Mouse (Mus musculus): ENCODE measurements at regions not wholly inside any gene's neighbourhood (a gene's known extent, or its start where the extent isn't known, plus 50 kb on each side); places are given as distances from the start of the nearest gene placed in this dataset.

GRCm38 (mm10) chr6:147771411-147771810, 275.6 kb upstream of the Far2 start:
- no peaks in the 10 kb centered on the region for H3K27me3 ChIP-seq (replicated peaks; ENCODE audit: control insufficient read depth, insufficient read depth, low read length)
- H3K9me3 ChIP-seq (ENCODE audit: control insufficient read depth, low read length) = no peaks in the 10 kb centered on the region
- H3K27ac ChIP-seq (ENCODE audit: low read depth, low read length) = no peak overlapping the region
- H3K4me1 ChIP-seq (ENCODE audit: control insufficient read depth, insufficient read depth, low read depth, low read length) = no peaks in the 10 kb centered on the region
- no peak for ATAC-seq
- WGBS = 29% methylated on average over 4 of the region's 4 CpGs
- no peak overlapping the region for H3K9ac ChIP-seq (ENCODE audit: low read depth, low read length)
- H3K36me3 ChIP-seq (ENCODE audit: control insufficient read depth, insufficient read depth, low read length) = no peaks in the 10 kb centered on the region
- no peak overlapping the region for H3K4me2 ChIP-seq (ENCODE audit: low read length)
- no peak overlapping the region for H3K4me3 ChIP-seq (ENCODE audit: low read length)

- no peak for ATAC-seq
- WGBS = 84% methylated on average over 10 of the region's 10 CpGs
Observed at GRCm38 (mm10) chr6:147773904-147774303, 273.2 kb upstream of the Far2 start.

DNA sequence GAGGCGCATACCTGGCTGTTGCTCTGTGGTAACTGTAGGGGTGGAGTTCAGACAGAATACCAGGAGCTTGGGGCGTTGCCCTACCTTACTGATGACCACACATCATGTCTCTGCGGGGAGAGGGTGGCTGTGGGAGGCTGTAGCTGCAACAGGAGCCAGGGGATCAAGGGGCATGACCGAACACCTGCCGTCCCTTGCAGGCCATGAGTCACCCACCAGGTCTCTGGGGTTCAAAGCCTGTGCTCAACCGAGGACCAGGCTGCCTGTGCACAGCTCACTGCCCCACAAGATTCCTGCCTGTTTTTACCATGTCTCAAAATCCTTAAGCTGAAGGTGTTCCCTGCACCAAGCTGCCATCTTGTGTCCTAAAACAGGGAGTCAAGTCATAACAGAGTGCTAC, 272.4 kb upstream of the Far2 start:
- Histone ChIP-seq H3K9me3 (ENCODE audit: control insufficient read depth, low read length) (no peaks in the 10 kb centered on the region), H3K4me1 (ENCODE audit: control insufficient read depth, insufficient read depth, low read depth, low read length) (no peaks in the 10 kb centered on the region), H3K4me3 (ENCODE audit: low read length) (no peak overlapping the region), H3K9ac (ENCODE audit: low read depth, low read length) (no peak overlapping the region), H3K36me3 (ENCODE audit: control insufficient read depth, insufficient read depth, low read length) (no peaks in the 10 kb centered on the region), H3K27ac (ENCODE audit: low read depth, low read length) (no peak overlapping the region), H3K4me2 (ENCODE audit: low read length) (no peak overlapping the region), H3K27me3 (replicated peaks; ENCODE audit: control insufficient read depth, insufficient read depth, low read length) (no peaks in the 10 kb centered on the region)
- 82% methylated on average over 6 of the region's 6 CpGs for WGBS
- ATAC-seq = no peak

More at GRCm38 (mm10) chr6:147773904-147774303, 273.2 kb upstream of the Far2 start:
- Histone ChIP-seq H3K36me3 (ENCODE audit: control insufficient read depth, insufficient read depth, low read length) (no peaks in the 10 kb centered on the region), H3K4me3 (ENCODE audit: low read length) (no peak overlapping the region), H3K4me1 (ENCODE audit: control insufficient read depth, insufficient read depth, low read depth, low read length) (no peaks in the 10 kb centered on the region), H3K4me2 (ENCODE audit: low read length) (no peak overlapping the region), H3K27ac (ENCODE audit: low read depth, low read length) (no peak overlapping the region), H3K9ac (ENCODE audit: low read depth, low read length) (no peak overlapping the region), H3K9me3 (ENCODE audit: control insufficient read depth, low read length) (no peaks in the 10 kb centered on the region), H3K27me3 (replicated peaks; ENCODE audit: control insufficient read depth, insufficient read depth, low read length) (no peaks in the 10 kb centered on the region)

DNA sequence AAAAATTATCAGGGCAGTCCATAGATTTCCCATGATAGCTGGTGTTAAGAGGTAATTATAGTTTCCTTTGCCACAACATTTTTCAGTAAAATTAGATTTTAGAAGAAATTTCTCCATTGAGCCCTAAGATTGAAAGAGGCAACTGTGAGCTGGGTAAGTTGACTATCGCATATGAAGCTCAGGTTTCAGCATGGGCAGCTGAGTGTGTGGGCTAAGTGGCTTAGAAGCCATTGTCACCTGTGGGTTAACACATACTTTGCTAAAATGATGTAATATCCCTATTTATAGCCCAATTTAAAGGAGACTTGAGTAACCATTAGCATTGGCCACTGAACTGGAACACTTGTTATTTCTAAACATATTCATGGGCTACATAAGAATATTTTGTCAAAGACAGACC, 267.6 kb upstream of the Far2 start:
- H3K9ac ChIP-seq (ENCODE audit: low read depth, low read length) = no peak overlapping the region
- no peaks in the 10 kb centered on the region for H3K9me3 ChIP-seq (ENCODE audit: control insufficient read depth, low read length)
- 86% methylated on average over 1 of the region's 1 CpGs for WGBS
- H3K27me3 ChIP-seq (replicated peaks; ENCODE audit: control insufficient read depth, insufficient read depth, low read length) = no peaks in the 10 kb centered on the region
- no peaks in the 10 kb centered on the region for H3K4me1 ChIP-seq (ENCODE audit: control insufficient read depth, insufficient read depth, low read depth, low read length)
- no peak for ATAC-seq
- H3K36me3 ChIP-seq (ENCODE audit: control insufficient read depth, insufficient read depth, low read length) = no peaks in the 10 kb centered on the region
- no peak overlapping the region for H3K4me2 ChIP-seq (ENCODE audit: low read length)
- H3K27ac ChIP-seq (ENCODE audit: low read depth, low read length) = no peak overlapping the region
- H3K4me3 ChIP-seq (ENCODE audit: low read length) = no peak overlapping the region

DNA sequence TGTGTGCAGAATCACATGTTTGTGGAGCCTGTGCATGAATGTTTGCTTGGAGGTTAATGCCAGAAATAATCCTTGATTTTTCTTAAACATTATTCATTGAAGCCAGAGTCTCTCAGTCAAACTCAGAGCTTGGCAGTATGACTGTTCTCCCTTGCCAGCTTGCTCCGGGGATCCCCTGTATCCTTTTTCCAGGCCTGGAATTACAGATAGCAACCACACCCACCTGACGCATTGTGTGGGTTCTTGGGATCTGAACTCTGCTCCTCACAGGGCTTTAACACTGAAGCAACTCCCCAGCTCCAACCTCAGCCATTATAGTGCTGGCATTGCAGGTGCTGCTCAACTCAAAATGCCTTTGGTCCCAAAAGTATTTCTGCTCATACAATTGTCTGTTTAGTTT, 262.8 kb upstream of the Far2 start:
- Histone ChIP-seq H3K9me3 (ENCODE audit: control insufficient read depth, low read length) (no peaks in the 10 kb centered on the region), H3K4me2 (ENCODE audit: low read length) (no peak overlapping the region), H3K36me3 (ENCODE audit: control insufficient read depth, insufficient read depth, low read length) (no peaks in the 10 kb centered on the region), H3K4me1 (ENCODE audit: control insufficient read depth, insufficient read depth, low read depth, low read length) (no peaks in the 10 kb centered on the region), H3K4me3 (ENCODE audit: low read length) (no peak overlapping the region), H3K27ac (ENCODE audit: low read depth, low read length) (no peak overlapping the region), H3K27me3 (replicated peaks; ENCODE audit: control insufficient read depth, insufficient read depth, low read length) (no peaks in the 10 kb centered on the region), H3K9ac (ENCODE audit: low read depth, low read length) (no peak overlapping the region)
- ATAC-seq = no peak
- 92% methylated on average over 2 of the region's 2 CpGs for WGBS

DNA sequence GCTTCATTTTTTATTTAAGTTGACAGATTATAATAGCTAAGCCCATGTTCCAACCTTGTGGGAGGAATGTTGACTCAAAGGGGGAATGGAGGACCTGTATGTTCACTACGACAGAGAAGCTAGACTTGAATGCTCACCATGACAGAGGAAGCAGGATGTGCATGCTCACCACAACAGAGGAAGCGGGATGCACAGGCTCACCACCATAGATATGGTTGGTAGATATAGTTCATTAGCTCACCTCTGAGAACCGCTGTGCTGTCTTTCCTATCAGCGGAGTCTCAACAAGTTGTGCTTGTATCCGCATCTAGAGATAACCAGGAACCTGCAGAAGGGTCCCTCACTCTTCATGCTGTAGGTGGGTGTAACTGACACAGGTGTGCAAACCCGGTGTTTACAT, 262.2 kb upstream of the Far2 start:
- ATAC-seq = no peak
- Histone ChIP-seq H3K9me3 (ENCODE audit: control insufficient read depth, low read length) (no peaks in the 10 kb centered on the region), H3K36me3 (ENCODE audit: control insufficient read depth, insufficient read depth, low read length) (no peaks in the 10 kb centered on the region), H3K27ac (ENCODE audit: low read depth, low read length) (no peak overlapping the region), H3K9ac (ENCODE audit: low read depth, low read length) (no peak overlapping the region), H3K4me2 (ENCODE audit: low read length) (no peak overlapping the region), H3K4me1 (ENCODE audit: control insufficient read depth, insufficient read depth, low read depth, low read length) (no peaks in the 10 kb centered on the region), H3K4me3 (ENCODE audit: low read length) (no peak overlapping the region), H3K27me3 (replicated peaks; ENCODE audit: control insufficient read depth, insufficient read depth, low read length) (no peaks in the 10 kb centered on the region)
- WGBS = 91% methylated on average over 6 of the region's 6 CpGs

- ATAC-seq = no peak
- H3K4me3 ChIP-seq (ENCODE audit: low read length) = no peak overlapping the region
- H3K4me2 ChIP-seq (ENCODE audit: low read length) = no peak overlapping the region
- no peaks in the 10 kb centered on the region for H3K9me3 ChIP-seq (ENCODE audit: control insufficient read depth, low read length)
- 82% methylated on average over 2 of the region's 2 CpGs for WGBS
- no peaks in the 10 kb centered on the region for H3K36me3 ChIP-seq (ENCODE audit: control insufficient read depth, insufficient read depth, low read length)
- H3K27me3 ChIP-seq (replicated peaks; ENCODE audit: control insufficient read depth, insufficient read depth, low read length) = no peaks in the 10 kb centered on the region
- no peaks in the 10 kb centered on the region for H3K4me1 ChIP-seq (ENCODE audit: control insufficient read depth, insufficient read depth, low read depth, low read length)
- H3K27ac ChIP-seq (ENCODE audit: low read depth, low read length) = no peak overlapping the region
- H3K9ac ChIP-seq (ENCODE audit: low read depth, low read length) = no peak overlapping the region
Observed at GRCm38 (mm10) chr6:147788095-147788494, 259.0 kb upstream of the Far2 start.

- WGBS = 70% methylated on average over 6 of the region's 6 CpGs
Observed at GRCm38 (mm10) chr6:147789112-147789511, 257.9 kb upstream of the Far2 start.

GRCm38 (mm10) chr6:147793811-147794210, 253.2 kb upstream of the Far2 start:
- no peak overlapping the region for H3K27ac ChIP-seq (ENCODE audit: low read depth, low read length)
- H3K4me2 ChIP-seq (ENCODE audit: low read length) = no peak overlapping the region
- H3K4me3 ChIP-seq (ENCODE audit: low read length) = no peak overlapping the region
- H3K9me3 ChIP-seq (ENCODE audit: control insufficient read depth, low read length) = no peaks in the 10 kb centered on the region
- no peaks in the 10 kb centered on the region for H3K36me3 ChIP-seq (ENCODE audit: control insufficient read depth, insufficient read depth, low read length)
- no peaks in the 10 kb centered on the region for H3K27me3 ChIP-seq (replicated peaks; ENCODE audit: control insufficient read depth, insufficient read depth, low read length)
- 53% methylated on average over 3 of the region's 3 CpGs for WGBS
- H3K4me1 ChIP-seq (ENCODE audit: control insufficient read depth, insufficient read depth, low read depth, low read length) = no peaks in the 10 kb centered on the region
- ATAC-seq = no peak; the same call in 1 of the 2 replicates
- H3K9ac ChIP-seq (ENCODE audit: low read depth, low read length) = no peak overlapping the region

More at GRCm38 (mm10) chr6:147789112-147789511, 257.9 kb upstream of the Far2 start:
- ATAC-seq = no peak
- Histone ChIP-seq H3K4me2 (ENCODE audit: low read length) (no peak overlapping the region), H3K9ac (ENCODE audit: low read depth, low read length) (no peak overlapping the region), H3K9me3 (ENCODE audit: control insufficient read depth, low read length) (no peaks in the 10 kb centered on the region), H3K27ac (ENCODE audit: low read depth, low read length) (no peak overlapping the region), H3K36me3 (ENCODE audit: control insufficient read depth, insufficient read depth, low read length) (no peaks in the 10 kb centered on the region), H3K27me3 (replicated peaks; ENCODE audit: control insufficient read depth, insufficient read depth, low read length) (no peaks in the 10 kb centered on the region), H3K4me3 (ENCODE audit: low read length) (no peak overlapping the region), H3K4me1 (ENCODE audit: control insufficient read depth, insufficient read depth, low read depth, low read length) (no peaks in the 10 kb centered on the region)

- H3K4me3 ChIP-seq (ENCODE audit: low read length) = no peak overlapping the region
- WGBS = 76% methylated on average over 4 of the region's 4 CpGs
- ATAC-seq = no peak
- no peaks in the 10 kb centered on the region for H3K4me1 ChIP-seq (ENCODE audit: control insufficient read depth, insufficient read depth, low read depth, low read length)
- no peak overlapping the region for H3K9ac ChIP-seq (ENCODE audit: low read depth, low read length)
- H3K36me3 ChIP-seq (ENCODE audit: control insufficient read depth, insufficient read depth, low read length) = no peaks in the 10 kb centered on the region
- H3K4me2 ChIP-seq (ENCODE audit: low read length) = no peak overlapping the region
- no peaks in the 10 kb centered on the region for H3K27me3 ChIP-seq (replicated peaks; ENCODE audit: control insufficient read depth, insufficient read depth, low read length)
- no peak overlapping the region for H3K27ac ChIP-seq (ENCODE audit: low read depth, low read length)
- no peaks in the 10 kb centered on the region for H3K9me3 ChIP-seq (ENCODE audit: control insufficient read depth, low read length)
Observed at GRCm38 (mm10) chr6:147794351-147794750, 252.7 kb upstream of the Far2 start.
